Mouse (Mus musculus) olfactory bulb, adult 2 months (tissue): ENCODE data around the gene Cldn11.

Experiments used
- CTCF ChIP-seq: fragments of 200-500 bp; IDR thresholded peaks from 2 replicates; pipeline ENCODE4 v1.5.1; 2012; ENCODE audit warnings: low read depth, mild to moderate bottlenecking, low read length, moderate library complexity; ENCODE audit not compliant: insufficient read depth
- POLR2A ChIP-seq: fragments of 200-500 bp; IDR thresholded peaks from 2 replicates; pipeline ENCODE4 v1.6.1; 2012; ENCODE audit warnings: mild to moderate bottlenecking, low read depth, low read length, moderate library complexity; ENCODE audit not compliant: insufficient read depth

- no peak for TF ChIP-seq CTCF
- no peak for TF ChIP-seq POLR2A
Observed at GRCm38 (mm10) chr3:31162860-31163259, 13.1 kb downstream of the Cldn11 start.
